Mouse (Mus musculus) kidney, adult 2 months (tissue): ENCODE data around the gene Pkig. TPM values are rescaled to one million over a fixed set of nuclear protein-coding genes. Genes with fewer than 3 reads are reported as not detected.

Experiments used
- DNase-seq: peaks from one replicate; pipeline ENCODE4 v3.0.0; 2021
- H3K27ac ChIP-seq: fragments of 200-500 bp; 2 replicates; pipeline ENCODE4 v1.5.1; 2012; ENCODE audit warnings: low read depth, low read length, control low read depth, inconsistent platforms; ENCODE audit not compliant: insufficient read depth
- H3K27me3 ChIP-seq: fragments of 200-500 bp; replicated peaks from 2 replicates; pipeline ENCODE4 v1.6.1; 2012; ENCODE audit warnings: mild to moderate bottlenecking, moderate library complexity, low read length, inconsistent platforms; ENCODE audit not compliant: control insufficient read depth, insufficient read depth
- H3K36me3 ChIP-seq: fragments of 200-500 bp; 2 replicates; pipeline ENCODE4 v1.6.1; 2012; ENCODE audit warnings: mild to moderate bottlenecking, moderate library complexity, low read length, inconsistent platforms; ENCODE audit not compliant: control insufficient read depth, insufficient read depth
- H3K4me1 ChIP-seq: fragments of 200-500 bp; 2 replicates; pipeline ENCODE4 v1.6.1; 2011; ENCODE audit warnings: low read length; ENCODE audit not compliant: control insufficient read depth, insufficient read depth
- H3K4me3 ChIP-seq: fragments of 200-500 bp; 2 replicates; pipeline ENCODE4 v1.5.1; 2011; ENCODE audit warnings: mild to moderate bottlenecking, low read depth, low read length, control low read depth; ENCODE audit not compliant: insufficient read depth
- CTCF ChIP-seq: fragments of 200-500 bp; conservative IDR thresholded peaks from 2 replicates; pipeline ENCODE4 v1.5.1; 2011; ENCODE audit warnings: low read depth, mild to moderate bottlenecking, control low read depth, low read length, moderate library complexity, mixed read lengths; ENCODE audit not compliant: insufficient read depth, insufficient read length
- POLR2A ChIP-seq: fragments of 200-500 bp; IDR thresholded peaks from one replicate; pipeline ENCODE4 v1.6.1; 2011; ENCODE audit warnings: low read depth, low read length, control low read depth
- WGBS: fragments of 180-500 bp; shearing (Covaris S2); methylation state at CpG from one replicate; pipeline ENCODE4 v1.1.7; 2018; 5-methylcytosine and 5-hydroxymethylcytosine counted together
- polyA plus RNA-seq: library from polyadenylated mRNA; depleted of rRNA; stranded (reverse); fragments of >200 nt; gene quantifications from 2 replicates; pipeline ENCODE4 v1.2.3, GENCODE M21; 2012

Pkig gene
- polyA plus RNA-seq, 1 experiment = 107 TPM

DNA sequence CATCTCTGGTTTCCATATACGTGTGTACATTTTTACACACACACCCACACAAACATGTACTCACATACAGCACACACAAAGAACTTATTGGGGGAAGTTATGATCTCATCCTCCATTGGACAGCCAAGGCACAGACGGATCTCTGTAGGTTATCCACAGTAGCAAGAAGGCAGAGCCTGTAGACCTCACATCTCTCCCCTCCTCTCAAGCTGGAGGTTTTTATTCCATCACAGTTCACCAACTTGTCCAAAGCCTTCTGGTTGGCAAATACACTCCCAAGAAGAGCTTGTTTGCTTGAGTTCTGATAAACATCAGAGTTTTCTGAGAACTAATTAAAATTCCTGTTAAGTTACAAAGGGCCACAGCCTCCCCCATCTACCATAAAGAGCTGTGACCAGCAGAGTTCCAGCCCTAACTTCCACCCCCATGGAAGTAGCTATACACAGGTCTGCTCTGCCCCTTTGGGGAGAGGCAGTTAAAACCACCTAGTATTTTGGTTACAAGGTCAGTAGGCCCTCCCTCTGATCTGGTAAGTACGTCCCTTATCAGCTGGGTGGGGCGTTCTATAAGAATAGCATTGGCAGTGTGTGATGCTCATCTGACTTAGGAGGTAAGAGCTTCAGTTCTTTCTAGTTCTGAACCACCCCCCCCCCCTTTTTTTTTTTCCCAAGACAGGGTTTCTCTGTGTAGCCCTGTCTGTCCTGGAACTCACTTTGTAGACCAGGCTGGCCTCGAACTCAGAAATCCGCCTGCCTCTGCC is 33.8 kb downstream of the Pkig start:
- H3K36me3 ChIP-seq = no peaks in the 10 kb centered on the region
- no peak overlapping the region for H3K4me3 ChIP-seq
- 77% methylated on average over 6 of the region's 6 CpGs for WGBS
- peak overlapping the region; percentile 89 for H3K27ac ChIP-seq
- DNase-seq = peak; percentile 43
- TF ChIP-seq CTCF (no peak), POLR2A (no peak)
- no peaks in the 10 kb centered on the region for H3K27me3 ChIP-seq
- H3K4me1 ChIP-seq = peaks cover 19% of the 10 kb centered on the region; the same call in 1 of the 2 replicates

DNA sequence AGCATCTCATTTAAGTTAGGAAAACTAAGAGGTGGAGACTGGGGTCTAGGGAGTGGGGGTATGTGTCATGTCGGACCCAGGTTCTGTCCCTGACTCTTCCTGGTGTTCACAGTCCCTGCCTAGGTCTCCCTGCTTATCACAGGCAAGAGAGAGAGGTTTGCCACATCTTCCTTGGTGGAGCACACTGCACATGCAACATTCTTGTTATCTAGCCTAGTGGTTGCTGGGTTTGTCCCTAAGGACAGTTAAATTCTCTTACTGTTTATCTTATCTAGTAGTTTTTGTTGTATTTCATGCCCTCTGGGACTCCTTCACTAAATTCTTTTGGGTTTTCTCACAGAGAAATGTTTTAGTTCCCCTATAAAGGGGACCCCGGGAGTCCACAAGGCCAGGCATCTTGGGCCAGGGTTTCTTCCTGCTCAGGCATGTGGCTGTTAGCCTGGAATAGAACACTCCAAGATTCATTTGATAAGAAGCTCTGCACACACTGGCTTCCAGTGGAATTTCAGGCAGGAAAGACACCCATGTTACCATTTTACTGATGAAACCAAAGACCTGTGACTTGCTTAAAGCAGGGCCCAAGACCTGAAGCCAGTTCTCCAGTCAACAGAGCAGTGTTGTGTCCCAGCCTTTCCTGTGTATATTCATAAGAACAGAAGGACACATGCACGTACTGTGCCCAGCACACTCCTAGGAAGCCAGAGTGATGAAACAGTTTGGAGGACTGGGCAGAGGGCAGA is 34.9 kb downstream of the Pkig start:
- TF ChIP-seq POLR2A (no peak), CTCF (no peak)
- 45% methylated on average over 3 of the region's 3 CpGs for WGBS
- Histone ChIP-seq H3K4me3 (no peak overlapping the region), H3K27ac (peak overlapping the region; percentile 76), H3K4me1 (peaks cover 22% of the 10 kb centered on the region; the same call in 1 of the 2 replicates), H3K36me3 (no peaks in the 10 kb centered on the region), H3K27me3 (no peaks in the 10 kb centered on the region)
- DNase-seq = peak; percentile 51

DNA sequence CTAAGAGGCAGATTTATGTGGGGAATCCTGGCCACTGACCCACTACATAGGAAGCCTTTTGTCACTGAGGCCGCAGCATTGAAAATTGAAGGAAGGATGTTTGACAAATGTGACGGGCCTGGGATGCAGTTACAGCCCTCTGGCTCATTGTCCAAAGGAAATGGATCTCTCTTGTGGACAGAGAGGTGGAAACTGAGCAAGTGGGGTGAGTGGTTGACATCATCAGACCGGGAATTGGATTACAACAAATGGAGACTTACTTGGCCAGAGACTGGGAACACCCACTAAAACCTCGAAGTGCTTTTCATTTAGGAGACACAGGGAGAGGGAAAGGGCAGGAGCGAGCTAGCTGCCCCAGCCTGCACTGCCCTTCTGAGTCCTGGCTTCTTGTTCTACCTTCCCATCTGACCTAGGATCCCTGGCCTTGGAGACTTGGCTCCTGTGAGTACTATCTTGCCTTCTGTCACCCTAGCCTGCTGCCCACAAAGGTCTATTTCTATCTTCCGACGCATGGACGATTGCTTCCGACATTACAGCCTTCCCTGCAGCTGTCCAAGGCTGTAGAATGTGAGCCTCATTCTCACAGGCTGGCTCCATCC is 35.6 kb downstream of the Pkig start:
- H3K27me3 ChIP-seq = no peaks in the 10 kb centered on the region
- DNase-seq = peak; percentile 81
- TF ChIP-seq POLR2A = no peak
- no peak for TF ChIP-seq CTCF
- H3K36me3 ChIP-seq = no peaks in the 10 kb centered on the region
- peak overlapping the region; percentile 2; the same call in 1 of the 2 replicates for H3K4me3 ChIP-seq
- WGBS = 31% methylated on average over 9 of the region's 9 CpGs
- peaks cover 28% of the 10 kb centered on the region; the same call in 1 of the 2 replicates for H3K4me1 ChIP-seq
- peak overlapping the region; percentile 76 for H3K27ac ChIP-seq

GRCm38 (mm10) chr2:163696763-163697162 is 38.6 kb downstream of the Pkig start:
- H3K27me3 ChIP-seq = no peaks in the 10 kb centered on the region
- WGBS = 52% methylated on average over 2 of the region's 2 CpGs
- H3K36me3 ChIP-seq = no peaks in the 10 kb centered on the region
- no peak overlapping the region for H3K27ac ChIP-seq
- peaks cover 30% of the 10 kb centered on the region; the same call in 1 of the 2 replicates for H3K4me1 ChIP-seq
- no peak overlapping the region for H3K4me3 ChIP-seq
- DNase-seq = no peak
- no peak for TF ChIP-seq POLR2A
- no peak for TF ChIP-seq CTCF

- Histone ChIP-seq H3K4me3 (no peak overlapping the region), H3K27me3 (no peaks in the 10 kb centered on the region), H3K36me3 (no peaks in the 10 kb centered on the region), H3K27ac (peak overlapping the region; percentile 49), H3K4me1 (peaks cover 27% of the 10 kb centered on the region)
- DNase-seq = peak; percentile 50
- 35% methylated on average over 16 of the region's 16 CpGs for WGBS
- TF ChIP-seq POLR2A (no peak), CTCF (0 out of 2 replicates have a peak, but pooled peaks have one; percentile 3)
These were observed 39.7 kb downstream of the Pkig start for GRCm38 (mm10) chr2:163697764-163698480.

DNA sequence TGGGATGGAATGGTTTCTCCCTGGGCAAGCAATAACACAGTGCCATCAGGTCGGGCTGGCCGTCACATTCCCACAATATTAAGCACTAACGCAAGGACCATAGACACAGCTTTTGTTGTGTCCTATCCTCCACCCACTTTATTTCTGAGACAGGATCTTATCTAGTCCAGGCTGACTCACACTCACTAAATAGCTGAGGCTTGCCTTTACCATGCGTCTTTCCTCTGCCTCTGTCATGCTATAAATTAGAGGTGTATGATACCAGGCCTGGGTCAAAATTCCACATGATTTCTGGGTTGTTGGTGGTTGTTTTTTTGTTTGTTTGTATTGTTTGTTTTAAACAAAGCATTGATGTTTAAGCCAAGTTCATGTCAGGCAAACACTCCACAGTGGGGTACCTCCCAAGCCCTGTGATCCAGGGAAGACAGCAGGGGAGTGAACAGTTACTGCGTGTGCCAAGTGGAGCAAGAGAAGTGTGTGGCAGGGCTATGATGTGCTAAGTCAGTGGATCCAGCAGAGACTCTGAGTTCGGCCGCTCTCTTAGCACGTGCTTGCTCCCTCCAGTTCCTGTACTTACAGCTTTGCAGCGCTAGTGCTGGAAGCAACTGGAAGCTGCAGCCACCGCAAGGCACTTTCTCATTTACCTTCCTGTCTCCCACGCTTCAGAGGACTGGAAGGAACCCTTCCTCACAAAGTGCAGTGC is 41.0 kb downstream of the Pkig start:
- Histone ChIP-seq H3K27ac (no peak overlapping the region), H3K4me1 (peaks cover 24% of the 10 kb centered on the region), H3K36me3 (no peaks in the 10 kb centered on the region), H3K27me3 (no peaks in the 10 kb centered on the region), H3K4me3 (no peak overlapping the region)
- no peak for TF ChIP-seq CTCF
- no peak for TF ChIP-seq POLR2A
- WGBS = 59% methylated on average over 11 of the region's 11 CpGs
- DNase-seq = no peak
